Mouse (Mus musculus) liver, embryonic 14.5 days (tissue): ENCODE results near the gene Trmt1. TPM values are rescaled to one million over a fixed set of nuclear protein-coding genes. Genes with fewer than 3 reads are reported as not detected.
A peak's percentile ranks its signal among the peaks of the same experiment; 100 is the strongest.

Experiments
- ATAC-seq: fragments of 200-750 bp; cut with Nextera tagmentation; 2 replicates; pipeline ENCODE4 v1.8.0; 2017; ENCODE audit warnings: moderate number of reproducible peaks, mild to moderate bottlenecking, moderate library complexity; ENCODE audit not compliant: insufficient read depth
- DNase-seq, 3 experiments: peaks; one replicate each; pipeline ENCODE4 v3.0.0-alpha.2; 2012 to 2013; ENCODE audit warnings: low read depth in 3 of 3, low spot score in 3 of 3
- H3K27ac ChIP-seq: fragments of 300-500 bp; sonication (generic); 2 replicates; pipeline ENCODE4 v1.5.1; 2014; ENCODE audit warnings: moderate library complexity, mild to moderate bottlenecking, control low read depth, inconsistent platforms
- H3K27me3 ChIP-seq: fragments of 300-500 bp; sonication (generic); 2 replicates; pipeline ENCODE4 v1.6.1; 2014; ENCODE audit warnings: mild to moderate bottlenecking, low read length, moderate library complexity; ENCODE audit not compliant: control insufficient read depth, insufficient read depth
- H3K36me3 ChIP-seq: fragments of 300-500 bp; sonication (generic); replicated peaks from 2 replicates; pipeline ENCODE4 v1.6.1; 2014; ENCODE audit warnings: low read depth; ENCODE audit not compliant: control insufficient read depth, insufficient read depth
- H3K4me1 ChIP-seq, 2 experiments: fragments of 200-500 bp in 1 of 2; fragments of 300-500 bp in 1 of 2; sonication (generic) in 1 of 2; replicated peaks; 2 replicates each; pipeline ENCODE4 v1.6.1; 2012 to 2014; ENCODE audit warnings: antibody characterized with exemption in 1 of 2, inconsistent platforms in 1 of 2, low read length in 1 of 2; ENCODE audit not compliant: control insufficient read depth in 2 of 2, insufficient read depth in 2 of 2
- H3K4me2 ChIP-seq: fragments of 300-500 bp; sonication (generic); 2 replicates; pipeline ENCODE4 v1.6.1; 2014; ENCODE audit warnings: low read depth, mild to moderate bottlenecking, control low read depth, moderate library complexity
- H3K4me3 ChIP-seq, 2 experiments: fragments of 200-500 bp in 1 of 2; fragments of 300-500 bp in 1 of 2; sonication (generic) in 1 of 2; 2 replicates each; pipeline ENCODE4 v1.5.1; 2012 to 2014; ENCODE audit warnings: low read depth in 2 of 2, low read length in 2 of 2, mild to moderate bottlenecking in 2 of 2, control low read depth in 1 of 2, inconsistent platforms in 1 of 2, moderate library complexity in 1 of 2; ENCODE audit not compliant: insufficient read depth in 1 of 2
- H3K9ac ChIP-seq: fragments of 300-500 bp; sonication (generic); replicated peaks from 2 replicates; pipeline ENCODE4 v1.6.1; 2014; ENCODE audit warnings: mild to moderate bottlenecking, control low read depth, moderate library complexity
- H3K9me3 ChIP-seq: fragments of 300-500 bp; sonication (generic); 2 replicates; pipeline ENCODE4 v1.6.1; 2016; ENCODE audit warnings: low read length, mixed read lengths; ENCODE audit not compliant: control insufficient read depth
- CTCF ChIP-seq: IDR thresholded peaks from 2 replicates; pipeline ENCODE4 v1.5.1; 2016; ENCODE audit warnings: antibody characterized with exemption, low read depth, control low read depth
- EP300 ChIP-seq: IDR thresholded peaks from 2 replicates; pipeline ENCODE4 v1.6.1; 2016; ENCODE audit warnings: antibody characterized with exemption, low read depth
- WGBS: fragments of 180-500 bp; shearing (Covaris S2); extraction: QIAGEN DNeasy Blood & Tissue Kit; methylation state at CpG from one replicate; pipeline ENCODE4 v1.1.7; 2014; ENCODE audit not compliant: insufficient replicate concordance; 5-methylcytosine and 5-hydroxymethylcytosine counted together
- polyA plus RNA-seq, 2 experiments: library from polyadenylated mRNA; depleted of rRNA in 1 of 2; stranded (reverse) in 1 of 2; unstranded in 1 of 2; fragments of >200 nt; fragmentation: Nextera tagmentation in 1 of 2; extraction: Ambion mirVana in 1 of 2; gene quantifications; 2 replicates each; pipeline versions ENCODE4 v1.2.1 to v1.2.3; 2012 to 2014

The Trmt1 gene
- polyA plus RNA-seq, 2 experiments = 27.4 to 37.5 TPM

DNA sequence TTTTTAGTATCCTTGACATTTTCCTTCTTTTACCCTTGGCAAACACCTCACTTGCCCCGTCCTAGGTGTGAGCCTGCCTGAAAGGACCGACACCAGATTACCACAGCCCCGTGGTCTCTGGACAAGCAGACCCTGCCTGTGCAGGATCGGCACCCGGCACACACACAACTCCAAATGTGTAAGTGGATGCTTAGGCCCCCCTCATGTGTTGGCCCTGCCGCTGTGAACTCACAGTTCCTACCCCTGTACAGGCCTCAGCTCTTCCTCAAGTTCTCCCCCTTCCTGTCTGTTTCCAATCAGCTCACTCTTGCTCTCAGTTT lies 36.4 kb downstream of the Trmt1 start:
- peak overlapping the region; percentile 66 to 73 for H3K4me3 ChIP-seq
- H3K9me3 ChIP-seq = no peaks in the 10 kb centered on the region
- peaks cover 51 to 54% of the 10 kb centered on the region in 2 experiments for H3K4me1 ChIP-seq
- no peak for TF ChIP-seq EP300
- no peak for TF ChIP-seq CTCF
- peak overlapping the region; percentile 96 for H3K27ac ChIP-seq
- H3K4me2 ChIP-seq = peak overlapping the region; percentile 100
- DNase-seq (no peak), ATAC-seq (peak; percentile 7)
- H3K36me3 ChIP-seq = peaks cover 2% of the 10 kb centered on the region
- no peaks in the 10 kb centered on the region for H3K27me3 ChIP-seq
- peak overlapping the region; percentile 92 for H3K9ac ChIP-seq
- WGBS = 33% methylated on average over 6 of the region's 6 CpGs

DNA sequence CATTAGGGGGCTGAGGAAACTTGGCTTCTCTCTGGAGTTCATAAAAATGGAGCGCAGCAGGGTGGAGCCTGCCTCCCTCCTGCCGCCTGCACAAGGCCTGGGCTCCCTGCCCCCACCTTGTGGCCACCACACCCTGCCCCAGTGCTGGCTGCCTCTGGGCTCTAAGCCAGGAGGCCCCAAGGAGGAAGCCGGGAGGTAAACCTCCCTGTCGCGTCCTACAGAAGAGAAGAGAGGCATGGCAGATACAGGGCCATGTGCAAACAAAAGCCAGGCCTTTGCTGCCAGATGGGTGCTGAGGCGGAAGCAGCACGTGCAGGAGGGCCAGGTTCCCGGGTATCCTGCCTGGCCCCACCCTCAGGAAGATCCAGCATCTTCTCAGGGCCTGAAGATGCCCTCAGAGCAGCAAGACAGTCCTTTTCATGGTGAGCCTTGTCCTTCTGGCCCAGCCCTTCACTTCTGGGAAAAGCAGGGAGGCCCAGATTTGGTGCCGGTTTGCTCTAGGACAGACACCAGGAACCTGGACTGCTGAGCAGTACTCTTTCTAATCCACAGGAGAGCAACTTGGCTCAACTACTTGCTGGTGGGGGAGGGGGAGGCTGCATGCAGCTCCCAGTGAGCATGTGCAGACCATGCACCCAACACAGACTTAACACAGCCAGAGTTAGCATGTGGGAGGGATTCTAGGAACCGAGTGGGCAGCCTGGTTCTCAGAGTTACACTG lies 36.9 kb downstream of the Trmt1 start, which contains the start of gene G430095P16Rik:
TSS of gene G430095P16Rik (plus strand) at position 158 of the 721 bp plus-strand sequence.
- ATAC-seq = peak; percentile 91
- H3K4me3 ChIP-seq = peak within 1 kb of the TSS; percentile 66 to 73
- DNase-seq = peak; percentile 72 to 80 (median 73)
- H3K9me3 ChIP-seq = no peaks in the 10 kb centered on the region
- peak within 1 kb of the TSS; percentile 96 for H3K27ac ChIP-seq
- peak within 1 kb of the TSS; percentile 100 for H3K4me2 ChIP-seq
- peaks cover 51 to 56% of the 10 kb centered on the region in 2 experiments for H3K4me1 ChIP-seq
- 3% methylated on average over 10 of the region's 10 CpGs for WGBS
- H3K36me3 ChIP-seq = peaks cover 2% of the 10 kb centered on the region
- peak within 1 kb of the TSS; percentile 92 for H3K9ac ChIP-seq
- H3K27me3 ChIP-seq = no peaks in the 10 kb centered on the region
- TF ChIP-seq EP300 (peak; percentile 39; the same call in 1 of the 2 replicates), CTCF (peak; percentile 87)

DNA sequence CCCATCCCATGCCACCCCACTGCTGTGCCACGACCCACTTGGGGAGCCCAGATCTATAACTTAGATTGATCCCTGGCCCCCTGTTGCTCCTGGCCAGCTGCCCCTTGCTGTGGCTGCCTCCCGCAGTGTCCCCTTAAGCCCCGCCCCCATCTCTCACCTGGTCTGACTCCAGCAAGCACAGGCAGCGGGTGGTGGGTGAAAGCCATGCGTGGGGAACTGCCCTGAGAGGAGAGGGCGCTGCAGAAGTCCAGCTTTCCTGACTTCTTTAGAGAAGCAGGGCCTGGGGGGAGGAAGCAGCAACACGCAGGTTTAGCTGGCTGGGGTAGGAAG lies 37.4 kb downstream of the Trmt1 start:
- peak overlapping the region; percentile 92 for H3K9ac ChIP-seq
- H3K27me3 ChIP-seq = no peaks in the 10 kb centered on the region
- 0 out of 2 replicates have a peak, but pooled peaks have one; percentile 1 for TF ChIP-seq CTCF
- TF ChIP-seq EP300 = no peak
- H3K9me3 ChIP-seq = no peaks in the 10 kb centered on the region
- H3K27ac ChIP-seq = peak overlapping the region; percentile 96
- peaks cover 55 to 61% of the 10 kb centered on the region in 2 experiments for H3K4me1 ChIP-seq
- peaks cover 2% of the 10 kb centered on the region for H3K36me3 ChIP-seq
- ATAC-seq = peak; percentile 47
- DNase-seq = no peak
- peak overlapping the region; percentile 100 for H3K4me2 ChIP-seq
- 6% methylated on average over 7 of the region's 7 CpGs for WGBS
- peak overlapping the region; percentile 66 to 73 for H3K4me3 ChIP-seq

DNA sequence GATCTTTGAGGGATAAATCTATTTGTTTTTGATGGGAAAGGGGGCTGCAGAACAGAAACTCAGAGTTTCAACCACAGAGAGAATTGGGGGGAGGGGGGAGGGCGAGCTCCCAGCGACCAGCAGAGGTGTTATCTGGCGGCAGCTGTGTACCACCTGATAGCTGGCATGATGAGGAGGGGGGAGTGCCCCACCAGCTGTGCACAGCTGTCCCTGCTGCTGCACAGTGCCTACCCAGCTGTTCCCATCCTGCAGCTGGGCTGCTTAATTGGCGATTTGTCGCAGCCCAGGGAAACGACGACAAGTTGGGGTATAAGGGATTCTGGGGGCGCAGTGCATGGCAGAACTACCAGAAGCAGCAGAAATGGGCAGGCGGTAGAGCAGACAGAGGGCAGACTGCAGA lies 38.6 kb downstream of the Trmt1 start:
- H3K36me3 ChIP-seq = peaks cover 2% of the 10 kb centered on the region
- TF ChIP-seq EP300 (peak; percentile 64), CTCF (no peak)
- H3K27me3 ChIP-seq = no peaks in the 10 kb centered on the region
- WGBS = 35% methylated on average over 9 of the region's 9 CpGs
- peak overlapping the region; percentile 96 for H3K27ac ChIP-seq
- H3K4me1 ChIP-seq = peaks cover 66 to 72% of the 10 kb centered on the region in 2 experiments
- DNase-seq (no peak), ATAC-seq (peak; percentile 38; the same call in 1 of the 2 replicates)
- no peaks in the 10 kb centered on the region for H3K9me3 ChIP-seq
- peak overlapping the region; percentile 100 for H3K4me2 ChIP-seq
- peak overlapping the region; percentile 92 for H3K9ac ChIP-seq
- peak overlapping the region; percentile 66 to 73 for H3K4me3 ChIP-seq

DNA sequence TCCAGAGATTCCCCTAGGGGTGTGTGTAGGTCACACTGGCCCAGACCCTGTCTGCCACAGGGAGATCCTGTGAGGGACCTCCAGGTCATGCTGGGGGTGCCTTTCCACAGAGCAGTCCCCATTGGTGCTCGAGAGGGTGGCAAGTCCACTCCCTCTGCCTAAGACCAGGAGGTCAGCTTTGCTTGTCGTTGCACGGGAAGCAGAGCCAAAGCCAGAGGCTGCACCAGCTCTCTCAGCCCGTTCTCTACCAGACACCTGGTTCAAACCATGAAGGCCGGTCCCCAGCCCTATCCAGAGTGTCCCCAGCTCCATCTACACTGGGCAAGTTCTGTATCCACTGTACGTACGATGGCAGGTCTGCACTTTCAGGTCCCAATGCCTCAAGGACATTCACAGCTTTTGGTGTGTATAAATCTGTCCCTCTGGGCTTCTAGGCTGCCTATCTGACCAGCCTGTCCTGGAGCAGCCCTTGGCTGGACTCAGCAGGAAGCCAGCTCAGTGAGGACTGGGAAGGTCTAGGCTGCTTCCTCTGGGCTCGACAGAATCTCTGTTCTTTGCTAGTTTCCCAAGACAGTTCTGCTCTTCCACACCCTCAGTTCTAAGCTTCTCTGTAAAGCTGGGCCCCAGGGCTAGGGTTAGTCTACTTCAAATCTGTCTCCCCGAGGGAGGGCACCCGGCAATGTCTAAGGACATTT lies 39.3 kb downstream of the Trmt1 start:
- H3K27me3 ChIP-seq = no peaks in the 10 kb centered on the region
- no peaks in the 10 kb centered on the region for H3K9me3 ChIP-seq
- H3K36me3 ChIP-seq = peaks cover 2% of the 10 kb centered on the region
- H3K4me2 ChIP-seq = peak overlapping the region; percentile 100
- H3K4me1 ChIP-seq = peaks cover 73 to 79% of the 10 kb centered on the region in 2 experiments
- peak overlapping the region; percentile 92 for H3K9ac ChIP-seq
- H3K4me3 ChIP-seq = peak overlapping the region in 1 of 2 experiments; percentile 73; a peak in 2 of 4 replicates
- H3K27ac ChIP-seq = peak overlapping the region; percentile 96
- no peak for DNase-seq
- TF ChIP-seq EP300 = no peak
- TF ChIP-seq CTCF = no peak
- ATAC-seq = no peak
- WGBS = 58% methylated on average over 10 of the region's 10 CpGs
